Mouse (Mus musculus) stomach, embryonic 15.5 days (tissue): ENCODE data around the gene Vasp. TPM values are rescaled to one million over a fixed set of nuclear protein-coding genes. Genes with fewer than 3 reads are reported as not detected.

Experiments
- ATAC-seq: fragments of 200-750 bp; cut with Nextera tagmentation; 2 replicates; pipeline ENCODE4 v1.8.0; 2017; ENCODE audit warnings: low read depth, moderate number of reproducible peaks, moderate TSS enrichment; ENCODE audit not compliant: insufficient read depth, low FRiP score
- H3K27ac ChIP-seq: fragments of 300-500 bp; sonication (generic); 2 replicates; pipeline ENCODE4 v1.5.1; 2015; ENCODE audit warnings: mild to moderate bottlenecking, inconsistent platforms
- H3K27me3 ChIP-seq: fragments of 300-500 bp; sonication (generic); replicated peaks from 2 replicates; pipeline ENCODE4 v1.6.1; 2015; ENCODE audit warnings: inconsistent platforms
- H3K36me3 ChIP-seq: fragments of 300-500 bp; sonication (generic); 2 replicates; pipeline ENCODE4 v1.6.1; 2015; ENCODE audit warnings: inconsistent platforms
- H3K4me1 ChIP-seq: fragments of 300-500 bp; sonication (generic); 2 replicates; pipeline ENCODE4 v1.6.1; 2015; ENCODE audit warnings: inconsistent platforms
- H3K4me2 ChIP-seq: fragments of 300-500 bp; sonication (generic); 2 replicates; pipeline ENCODE4 v1.6.1; 2015; ENCODE audit warnings: mild to moderate bottlenecking, inconsistent platforms
- H3K4me3 ChIP-seq: fragments of 300-500 bp; sonication (generic); replicated peaks from 2 replicates; pipeline ENCODE4 v1.5.1; 2015; ENCODE audit warnings: inconsistent platforms
- H3K9ac ChIP-seq: fragments of 300-500 bp; sonication (generic); 2 replicates; pipeline ENCODE4 v1.6.1; 2015; ENCODE audit warnings: inconsistent platforms
- H3K9me3 ChIP-seq: fragments of 300-500 bp; sonication (generic); 2 replicates; pipeline ENCODE4 v1.6.1; 2016; ENCODE audit warnings: inconsistent platforms
- WGBS: fragments of 180-500 bp; shearing (Covaris S2); methylation state at CpG from one replicate; pipeline ENCODE4 v1.1.7; 2015; 5-methylcytosine and 5-hydroxymethylcytosine counted together
- polyA plus RNA-seq: library from polyadenylated mRNA; unstranded; fragments of >200 nt; fragmentation: Nextera tagmentation; extraction: Ambion mirVana; gene quantifications from 2 replicates; pipeline ENCODE4 v1.2.1, GENCODE M21; 2015

Vasp gene
- polyA plus RNA-seq, 1 experiment from 2014 or later: 106 TPM

GRCm38 (mm10) chr7:19301461-19302263 lies 30.0 kb upstream of the Vasp start:
- Histone ChIP-seq H3K4me3 (peak overlapping the region; percentile 50), H3K36me3 (no peaks in the 10 kb centered on the region), H3K9me3 (no peaks in the 10 kb centered on the region), H3K9ac (no peak overlapping the region), H3K4me2 (peak overlapping the region; percentile 47), H3K27ac (no peak overlapping the region), H3K27me3 (peaks cover 53% of the 10 kb centered on the region), H3K4me1 (peaks cover 28% of the 10 kb centered on the region)
- WGBS: 9% methylated on average over 16 of the region's 16 CpGs
- no peak for ATAC-seq

DNA sequence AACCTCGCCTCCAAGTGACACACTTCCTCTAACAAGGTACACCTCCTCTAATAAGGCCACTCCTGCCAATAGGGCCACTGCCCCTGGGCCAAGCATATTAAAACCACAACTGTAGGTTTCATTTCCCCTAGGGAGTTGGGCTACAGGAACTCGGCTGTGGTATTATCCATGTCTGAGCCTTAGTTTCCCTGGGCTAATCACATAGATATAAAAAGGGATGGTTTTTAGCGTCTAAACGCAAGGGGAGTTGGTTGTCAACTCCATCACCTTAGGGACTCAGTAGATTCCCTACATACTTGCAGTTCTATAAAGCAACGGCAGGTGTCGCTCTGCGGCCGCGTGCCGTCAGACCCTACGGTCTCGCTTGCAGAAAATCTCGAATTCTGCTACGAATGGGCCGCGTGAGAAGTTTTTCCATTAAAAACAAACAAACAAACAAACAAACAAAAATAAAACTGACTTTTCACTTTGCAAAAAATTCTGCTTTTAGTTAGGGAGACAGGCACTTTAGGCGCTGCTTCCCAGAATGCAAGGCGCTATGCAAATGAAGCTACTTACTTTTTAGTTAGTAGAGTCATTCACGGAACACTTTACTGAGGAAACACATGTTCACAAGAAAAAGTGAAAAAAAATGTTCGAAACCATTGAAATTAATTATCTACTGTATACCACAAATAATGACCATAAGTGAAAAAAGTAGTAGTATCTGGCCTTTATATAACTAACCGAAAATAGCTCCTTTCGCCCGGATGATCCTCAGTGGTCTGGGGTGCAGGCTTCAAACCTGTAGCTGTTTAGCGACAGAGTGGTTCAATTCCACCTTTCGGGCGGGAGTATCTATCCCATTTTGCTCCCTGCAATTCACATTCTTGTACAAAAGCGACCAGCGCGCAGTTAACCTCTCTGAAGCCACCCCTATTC lies 29.1 kb upstream of the Vasp start:
- ATAC-seq: peak; percentile 79
- H3K9ac ChIP-seq: no peak overlapping the region; the same call in 1 of the 2 replicates
- H3K4me1 ChIP-seq: peaks cover 28% of the 10 kb centered on the region
- H3K4me3 ChIP-seq: peak overlapping the region; percentile 50
- peaks cover 44% of the 10 kb centered on the region for H3K27me3 ChIP-seq
- no peak overlapping the region for H3K27ac ChIP-seq
- H3K9me3 ChIP-seq: no peaks in the 10 kb centered on the region
- WGBS: under 1% methylated on average over 29 of the region's 29 CpGs
- H3K36me3 ChIP-seq: no peaks in the 10 kb centered on the region
- H3K4me2 ChIP-seq: peak overlapping the region; percentile 47

DNA sequence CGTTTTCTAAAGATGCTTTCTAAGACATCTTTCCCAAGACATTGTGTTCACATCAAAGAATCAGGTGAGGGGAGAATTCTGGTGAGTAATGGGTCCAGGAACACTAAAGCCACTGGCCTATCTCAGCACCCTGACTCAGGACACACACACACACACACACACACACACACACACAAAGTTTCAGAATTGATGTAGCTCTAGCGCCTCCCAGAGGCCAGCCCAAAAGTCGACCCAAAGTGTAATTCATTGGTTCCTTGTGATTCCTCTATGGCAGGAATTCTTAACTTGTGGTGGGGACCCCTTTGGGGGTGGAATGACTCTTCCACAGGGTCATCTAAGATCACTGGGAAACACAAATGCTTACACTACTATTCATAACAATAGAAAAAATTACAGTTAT lies 27.6 kb upstream of the Vasp start:
- Histone ChIP-seq H3K4me1 (peaks cover 22% of the 10 kb centered on the region), H3K9me3 (no peaks in the 10 kb centered on the region), H3K27me3 (peaks cover 29% of the 10 kb centered on the region), H3K36me3 (no peaks in the 10 kb centered on the region), H3K9ac (no peak overlapping the region), H3K4me2 (no peak overlapping the region), H3K4me3 (no peak overlapping the region), H3K27ac (no peak overlapping the region)
- WGBS: 23% methylated on average over 3 of the region's 3 CpGs
- no peak for ATAC-seq

GRCm38 (mm10) chr7:19297794-19298193 lies 26.2 kb upstream of the Vasp start:
- no peak for ATAC-seq
- Histone ChIP-seq H3K36me3 (no peaks in the 10 kb centered on the region), H3K4me1 (peaks cover 14% of the 10 kb centered on the region; the same call in 1 of the 2 replicates), H3K27ac (no peak overlapping the region), H3K9ac (no peak overlapping the region), H3K9me3 (no peaks in the 10 kb centered on the region), H3K4me3 (no peak overlapping the region), H3K4me2 (no peak overlapping the region), H3K27me3 (peaks cover 15% of the 10 kb centered on the region)
- WGBS: 87% methylated on average over 5 of the region's 5 CpGs

GRCm38 (mm10) chr7:19297034-19297433 lies 25.4 kb upstream of the Vasp start:
- peaks cover 11% of the 10 kb centered on the region; the same call in 1 of the 2 replicates for H3K4me1 ChIP-seq
- H3K9ac ChIP-seq: no peak overlapping the region
- WGBS: 89% methylated on average over 6 of the region's 6 CpGs
- H3K9me3 ChIP-seq: no peaks in the 10 kb centered on the region
- H3K27me3 ChIP-seq: peaks cover 7% of the 10 kb centered on the region
- H3K27ac ChIP-seq: no peak overlapping the region
- no peak for ATAC-seq
- H3K4me2 ChIP-seq: no peak overlapping the region
- H3K36me3 ChIP-seq: no peaks in the 10 kb centered on the region
- no peak overlapping the region for H3K4me3 ChIP-seq

- Histone ChIP-seq H3K27me3 (no peaks in the 10 kb centered on the region), H3K4me1 (peaks cover 15% of the 10 kb centered on the region), H3K27ac (no peak overlapping the region), H3K9me3 (no peaks in the 10 kb centered on the region), H3K4me2 (peak overlapping the region; percentile 75), H3K9ac (no peak overlapping the region), H3K4me3 (peak overlapping the region; percentile 38), H3K36me3 (no peaks in the 10 kb centered on the region)
- peak; percentile 64; the same call in 1 of the 2 replicates for ATAC-seq
- WGBS: 14% methylated on average over 22 of the region's 22 CpGs
Observed at GRCm38 (mm10) chr7:19295503-19296185, 24.0 kb upstream of the Vasp start.

DNA sequence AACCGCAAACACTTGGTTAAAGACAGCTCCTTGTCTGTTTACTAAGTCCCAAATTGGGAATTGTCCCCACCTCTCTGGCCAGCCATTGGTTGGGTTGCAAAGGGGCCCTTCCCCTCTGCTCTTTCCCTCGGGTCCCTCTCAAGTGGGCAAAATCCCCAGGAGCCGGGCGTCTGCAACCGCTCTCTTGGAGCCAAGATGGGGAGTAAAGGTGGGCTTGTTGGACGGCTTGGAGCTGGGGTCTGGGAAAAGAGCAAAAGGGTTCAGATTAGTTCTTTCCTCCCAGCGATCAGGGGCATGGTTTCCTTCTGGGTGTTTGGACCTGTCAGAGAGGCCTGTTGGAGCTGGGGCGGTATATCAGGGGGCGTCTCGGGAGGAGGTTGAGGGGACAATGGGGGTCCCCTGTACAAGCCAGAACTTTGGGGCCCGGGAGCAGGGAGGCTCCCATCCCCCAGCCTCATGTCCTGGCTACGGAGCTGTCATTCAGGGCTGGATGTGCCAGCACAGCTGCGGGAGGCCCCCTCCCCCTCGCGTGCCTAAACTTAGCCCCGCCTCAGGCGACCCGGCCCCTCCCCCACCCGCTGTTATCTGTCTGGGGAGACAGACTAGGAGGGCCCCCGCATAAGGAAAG lies 19.5 kb upstream of the Vasp start:
- Histone ChIP-seq H3K36me3 (no peaks in the 10 kb centered on the region), H3K4me1 (peaks cover 17% of the 10 kb centered on the region), H3K4me3 (peak overlapping the region; percentile 45), H3K27me3 (no peaks in the 10 kb centered on the region), H3K4me2 (peak overlapping the region; percentile 80), H3K9me3 (no peaks in the 10 kb centered on the region), H3K9ac (no peak overlapping the region), H3K27ac (0 out of 2 replicates have a peak overlapping the region, but pooled peaks have one; percentile 31)
- under 1% methylated on average over 20 of the region's 20 CpGs for WGBS
- peak; percentile 49 for ATAC-seq

DNA sequence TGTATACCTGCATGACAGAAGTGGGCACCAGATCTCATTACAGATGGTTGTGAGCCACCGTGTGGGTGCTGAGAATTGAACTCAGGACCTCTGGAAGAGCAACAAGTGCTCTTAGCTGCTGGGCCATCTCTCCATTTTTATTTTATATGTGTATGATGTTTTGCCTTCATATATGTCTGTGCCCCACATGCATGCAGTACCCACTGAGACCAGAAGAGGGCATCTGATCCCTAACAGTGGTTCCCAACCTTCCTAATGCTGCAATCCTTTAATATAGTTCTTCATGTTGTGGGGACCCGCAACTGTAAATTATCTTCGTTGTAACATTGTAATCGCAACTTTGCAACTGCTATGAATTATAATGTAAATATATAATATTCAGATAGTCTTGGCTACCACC lies 13.1 kb upstream of the Vasp start:
- Histone ChIP-seq H3K4me3 (no peak overlapping the region), H3K4me2 (no peak overlapping the region), H3K27me3 (peaks cover 25% of the 10 kb centered on the region), H3K9ac (no peak overlapping the region), H3K27ac (no peak overlapping the region), H3K9me3 (no peaks in the 10 kb centered on the region), H3K36me3 (no peaks in the 10 kb centered on the region), H3K4me1 (peaks cover 15% of the 10 kb centered on the region; the same call in 1 of the 2 replicates)
- WGBS: 26% methylated on average over 4 of the region's 4 CpGs
- ATAC-seq: no peak

GRCm38 (mm10) chr7:19283406-19283804 lies 11.8 kb upstream of the Vasp start:
- no peak overlapping the region for H3K27ac ChIP-seq
- H3K27me3 ChIP-seq: peaks cover 39% of the 10 kb centered on the region
- peaks cover 22% of the 10 kb centered on the region for H3K4me1 ChIP-seq
- H3K9me3 ChIP-seq: no peaks in the 10 kb centered on the region
- H3K9ac ChIP-seq: no peak overlapping the region
- ATAC-seq: no peak
- peak overlapping the region; percentile 52 for H3K4me3 ChIP-seq
- H3K36me3 ChIP-seq: no peaks in the 10 kb centered on the region
- WGBS: 31% methylated on average over 14 of the region's 14 CpGs
- H3K4me2 ChIP-seq: peak overlapping the region; percentile 98

DNA sequence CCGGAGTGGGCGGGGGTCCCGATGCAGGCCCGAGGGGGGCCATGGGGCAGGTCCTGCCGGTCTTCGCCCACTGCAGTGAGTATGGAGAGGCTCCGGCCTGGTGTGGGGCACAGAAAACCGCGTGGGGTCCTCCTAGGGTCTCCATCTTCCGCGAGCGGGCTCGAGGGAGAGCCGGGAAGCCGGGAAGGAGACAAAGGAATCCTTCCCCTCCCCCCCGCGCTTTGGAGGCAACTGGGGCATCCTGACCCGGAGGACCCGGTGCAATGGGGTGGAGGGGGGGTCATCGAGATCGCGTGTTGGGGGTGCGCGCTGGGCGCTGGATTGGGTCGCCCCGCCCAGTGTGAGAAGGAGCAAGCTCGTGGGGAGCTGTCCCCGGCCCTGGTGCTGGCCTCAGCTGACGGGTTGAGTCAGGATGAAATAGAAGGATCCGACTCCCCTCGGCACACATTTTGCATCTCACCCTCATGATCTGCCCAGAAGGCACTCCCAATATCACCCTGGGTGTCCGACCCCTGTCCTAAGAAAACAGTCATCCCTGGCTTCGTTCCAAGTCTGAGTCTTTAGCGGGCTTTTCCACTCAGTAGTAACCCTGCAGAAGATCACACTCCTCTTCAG lies 11.3 kb upstream of the Vasp start:
- 2% methylated on average over 29 of the region's 35 CpGs for WGBS

More for the DNA sequence above, 11.3 kb upstream of the Vasp start:
- Histone ChIP-seq H3K27me3 (peaks cover 44% of the 10 kb centered on the region), H3K27ac (0 out of 2 replicates have a peak overlapping the region, but pooled peaks have one; percentile 12), H3K4me2 (peak overlapping the region; percentile 98), H3K9me3 (no peaks in the 10 kb centered on the region), H3K4me1 (peaks cover 22% of the 10 kb centered on the region), H3K36me3 (no peaks in the 10 kb centered on the region), H3K4me3 (peak overlapping the region; percentile 52), H3K9ac (peak overlapping the region; percentile 23; the same call in 1 of the 2 replicates)
- ATAC-seq: peak; percentile 59
